ENCODE assay signal across 18 mouse cellular contexts in the genomic region with DNA sequence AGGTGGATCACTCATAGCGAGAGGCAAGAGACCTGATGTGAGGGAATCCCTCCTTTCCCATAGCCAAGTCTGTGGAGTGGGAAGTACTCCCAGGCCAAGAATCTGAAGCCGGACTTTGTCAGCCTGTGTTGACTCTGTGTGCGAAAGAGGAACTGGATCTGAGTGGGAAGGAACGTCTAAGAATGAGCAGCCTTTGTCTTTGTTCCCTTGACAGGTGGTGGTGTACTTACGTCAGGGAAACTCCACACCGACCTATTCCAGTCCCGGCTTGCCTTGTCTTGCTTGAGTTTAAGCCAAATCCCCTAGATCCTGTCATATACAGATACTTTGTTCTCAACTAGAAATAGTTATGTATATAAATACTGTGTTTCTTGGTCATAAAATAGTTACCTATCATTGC. TPM values are rescaled to one million over a fixed set of nuclear protein-coding genes. Genes with fewer than 3 reads are reported as not detected.
DNase-seq lines count a peak whose midpoint lies in the region; ATAC-seq and TF ChIP-seq lines count a peak whose summit lies in the region.
"Had no signal": no experiment of that assay in that cellular context is flagged by ENCODE, and none has a peak within 500 bp of the region (broad histone marks: within the 10 kb centered on the region; RNA-seq: fewer than 3 reads in every experiment).

No protein-coding gene starts in this region.

- no peaks in the 10 kb centered on the region for H3K27me3 ChIP-seq in testis, adult 2 months (ENCODE audit: control insufficient read depth, insufficient read depth, low read length)
- no peaks in the 10 kb centered on the region for H3K27me3 ChIP-seq in midbrain, embryonic 14.5 days (ENCODE audit: control insufficient read depth, insufficient read depth, low read length)
- H3K27me3 ChIP-seq: intestine, embryonic 15.5 days; neural tube, embryonic 15.5 days had no signal

- 69% methylated on average over 7 of the region's 7 CpGs for WGBS in midbrain, embryonic 14.5 days

- TF ChIP-seq CTCF in testis, adult 2 months (IDR thresholded peaks at IDR 0.05; ENCODE audit: control insufficient read depth, insufficient read depth, insufficient replicate concordance, low read depth, low read length), result no peak

- H3K4me3 ChIP-seq in testis, adult 2 months (ENCODE audit: control insufficient read depth, low read depth, low read length), result peak overlapping the region; percentile 88
- H3K4me3 ChIP-seq in midbrain, embryonic 14.5 days (replicated peaks; ENCODE audit: low read depth, low read length), result no peak overlapping the region
- H3K4me3 ChIP-seq: embryonic facial prominence, embryonic 15.5 days; intestine, embryonic 15.5 days; layer of hippocampus, adult 2 months; neural tube, embryonic 15.5 days had no signal

- peak; percentile 53 for DNase-seq in heart, adult 8-10 months (ENCODE audit: low spot score)
- no peak for DNase-seq in heart, postnatal 14 days
- DNase-seq in testis, postnatal 10 days (ENCODE audit: low spot score), result no peak
- DNase-seq in retina, postnatal 1 day, result no peak
- no peak for DNase-seq in midbrain, embryonic 14.5 days
- no peak for DNase-seq in urinary bladder, postnatal 36 days (ENCODE audit: low spot score in 2 of 2)
- DNase-seq: adrenal gland, postnatal 25 days; cerebellum, postnatal 14 days; liver; lung, postnatal 4 days had no signal

- H3K36me3 ChIP-seq in testis, adult 2 months (ENCODE audit: control insufficient read depth, insufficient read depth, low read length), result no peaks in the 10 kb centered on the region
- no peaks in the 10 kb centered on the region for H3K36me3 ChIP-seq in midbrain, embryonic 14.5 days (ENCODE audit: control insufficient read depth, insufficient read depth, low read length)
- H3K36me3 ChIP-seq: embryonic facial prominence, embryonic 15.5 days; intestine, embryonic 15.5 days; neural tube, embryonic 15.5 days had no signal

- H3K4me2 ChIP-seq in midbrain, embryonic 14.5 days (ENCODE audit: low read length), result no peak overlapping the region
- H3K4me2 ChIP-seq: embryonic facial prominence, embryonic 15.5 days; intestine, embryonic 15.5 days; neural tube, embryonic 15.5 days had no signal

- intact Hi-C loops in heart, postnatal 14 days (cut with DNase I), result no loop called here

- TF ChIP-seq POLR2A in testis, adult 2 months (IDR thresholded peaks at IDR 0.05; ENCODE audit: control insufficient read depth, low read depth, low read length), result no peak

- H3K9me3 ChIP-seq in midbrain, embryonic 14.5 days (ENCODE audit: control insufficient read depth, low read length), result no peaks in the 10 kb centered on the region
- H3K9me3 ChIP-seq: embryonic facial prominence, embryonic 15.5 days; intestine, embryonic 15.5 days; neural tube, embryonic 15.5 days had no signal

- no peak overlapping the region for H3K27ac ChIP-seq in testis, adult 2 months (ENCODE audit: control insufficient read depth, insufficient read depth, low read depth, low read length)
- H3K27ac ChIP-seq in midbrain, embryonic 14.5 days (replicated peaks; ENCODE audit: low read depth, low read length), result no peak overlapping the region
- H3K27ac ChIP-seq: embryonic facial prominence, embryonic 15.5 days; intestine, embryonic 15.5 days; layer of hippocampus, adult 2 months; neural tube, embryonic 15.5 days had no signal

- H3K4me1 ChIP-seq in testis, adult 2 months (ENCODE audit: control insufficient read depth, insufficient read depth, low read length), result peaks cover 12% of the 10 kb centered on the region
- H3K4me1 ChIP-seq in midbrain, embryonic 14.5 days (ENCODE audit: control insufficient read depth, insufficient read depth, low read length), result peaks cover 16% of the 10 kb centered on the region

- ATAC-seq in megakaryocyte, adult 5-6 weeks (ENCODE audit: poor library complexity, severe bottlenecking), result peak; percentile 31
- ATAC-seq in midbrain, embryonic 14.5 days (ENCODE audit: low FRiP score, low TSS enrichment), result no peak
- ATAC-seq: forebrain, embryonic 14.5 days; intestine, embryonic 15.5 days had no signal

- H3K9ac ChIP-seq in midbrain, embryonic 14.5 days (replicated peaks; ENCODE audit: low read length), result no peak overlapping the region
- H3K9ac ChIP-seq: embryonic facial prominence, embryonic 15.5 days; intestine, embryonic 15.5 days; neural tube, embryonic 15.5 days had no signal

RNA-seq across cellular contexts. Expression of a gene that starts 1.9 kb away (rescaled TPM):
- under 1 TPM; 0.19 to 0.98 (median 0.46) TPM for total RNA-seq in heart, adult 8-10 months (2022)
- total RNA-seq in heart, postnatal 14 days (2021), result 1 to 10 TPM in 1 of 2 experiments, under 1 TPM in 1; 0.63 to 2.0 TPM
- 302 and 305 TPM in 2 replicates for polyA plus RNA-seq in testis, adult 2 months (2012; rRNA removed)
- not detected in 2 replicates for total RNA-seq in megakaryocyte, adult 5-6 weeks (2015)
- total RNA-seq in megakaryocyte, adult 5-6 weeks (2017), result 0.11 TPM in 1 of 2 replicates, not detected in the other
- polyA plus RNA-seq in midbrain, embryonic 14.5 days (2014; fragmentation: Nextera tagmentation; extraction: Ambion mirVana), result 1.9 and 2.2 TPM in 2 replicates
- total RNA-seq: gastrocnemius, adult 8-10 months had no signal

RNA-seq across cellular contexts. Expression of a gene that starts 22.7 kb away (rescaled TPM):
- 10 to 100 TPM; 37.8 to 77.3 (median 50.1) TPM for total RNA-seq in heart, adult 8-10 months (2022)
- total RNA-seq in heart, postnatal 14 days (2021), result 100 to 1,000 TPM; 110 to 117 TPM
- 7.6 and 16.5 TPM in 2 replicates for polyA plus RNA-seq in testis, adult 2 months (2012; rRNA removed)
- total RNA-seq in megakaryocyte, adult 5-6 weeks (2015), result 667 and 741 TPM in 2 replicates
- total RNA-seq in megakaryocyte, adult 5-6 weeks (2017), result 334 and 340 TPM in 2 replicates
- polyA plus RNA-seq in midbrain, embryonic 14.5 days (2014; fragmentation: Nextera tagmentation; extraction: Ambion mirVana), result 25.7 and 43.5 TPM in 2 replicates

RNA-seq across cellular contexts. Expression of a gene that starts 33.2 kb away (rescaled TPM):
- total RNA-seq in heart, adult 8-10 months (2022), result not detected
- total RNA-seq in heart, postnatal 14 days (2021), result under 1 TPM in 1 of 2 experiments, not detected in 1; 0.15 TPM
- 12.1 and 14.1 TPM in 2 replicates for polyA plus RNA-seq in testis, adult 2 months (2012; rRNA removed)
- total RNA-seq in megakaryocyte, adult 5-6 weeks (2015), result not detected in 2 replicates
- not detected in 2 replicates for total RNA-seq in megakaryocyte, adult 5-6 weeks (2017)
- 0.22 TPM in 1 of 2 replicates, not detected in the other for polyA plus RNA-seq in midbrain, embryonic 14.5 days (2014; fragmentation: Nextera tagmentation; extraction: Ambion mirVana)
- total RNA-seq: gastrocnemius, adult 8-10 months had no signal

RNA-seq across cellular contexts. Expression of a gene that starts 40.9 kb away (rescaled TPM):
- under 1 TPM; 0.12 to 0.87 (median 0.78) TPM for total RNA-seq in heart, adult 8-10 months (2022)
- total RNA-seq in heart, postnatal 14 days (2021), result under 1 TPM; 0.49 to 0.76 TPM
- polyA plus RNA-seq in testis, adult 2 months (2012; rRNA removed), result 66.1 and 68.5 TPM in 2 replicates
- total RNA-seq in megakaryocyte, adult 5-6 weeks (2015), result 0.20 and 1.9 TPM in 2 replicates
- 0.16 TPM in 1 of 2 replicates, not detected in the other for total RNA-seq in megakaryocyte, adult 5-6 weeks (2017)
- polyA plus RNA-seq in midbrain, embryonic 14.5 days (2014; fragmentation: Nextera tagmentation; extraction: Ambion mirVana), result 49.6 and 52.6 TPM in 2 replicates

RNA-seq across cellular contexts. Expression of a gene that starts 47.4 kb away (rescaled TPM):
- 1 to 10 TPM in 2 of 4 experiments, under 1 TPM in 2; 0.27 to 2.3 (median 1.1) TPM for total RNA-seq in heart, adult 8-10 months (2022)
- 1 to 10 TPM in 1 of 2 experiments, under 1 TPM in 1; 0.98 to 1.1 TPM for total RNA-seq in heart, postnatal 14 days (2021)
- polyA plus RNA-seq in testis, adult 2 months (2012; rRNA removed), result 9.8 and 13.1 TPM in 2 replicates
- total RNA-seq in megakaryocyte, adult 5-6 weeks (2015), result 2.3 and 3.1 TPM in 2 replicates
- total RNA-seq in megakaryocyte, adult 5-6 weeks (2017), result 0.11 and 1.5 TPM in 2 replicates
- polyA plus RNA-seq in midbrain, embryonic 14.5 days (2014; fragmentation: Nextera tagmentation; extraction: Ambion mirVana), result 0.32 TPM in 1 of 2 replicates, not detected in the other
- total RNA-seq: gastrocnemius, adult 8-10 months had no signal
